Mouse (Mus musculus): ENCODE results near the gene Trim66. TPM values are rescaled to one million over a fixed set of nuclear protein-coding genes. Genes with fewer than 3 reads are reported as not detected.
A peak's percentile ranks its signal among the peaks of the same experiment; 100 is the strongest.

Gene Trim66
- total and polyA plus RNA-seq, 2 experiments from 2014 or later: 0.73 to 4.5 TPM

GRCm38 (mm10) chr7:109523741-109524441, 16.0 kb upstream of the Trim66 start:
- no peak overlapping the region for H3K27ac ChIP-seq
- peaks cover 5% of the 10 kb centered on the region; the same call in 1 of the 2 replicates for H3K4me1 ChIP-seq (ENCODE audit: insufficient read depth, low read length)
- H3K4me3 ChIP-seq (ENCODE audit: low read length): no peak overlapping the region
- peaks cover 56% of the 10 kb centered on the region for H3K36me3 ChIP-seq (ENCODE audit: insufficient read depth, low read length)
- no peak overlapping the region for H3K4me2 ChIP-seq (ENCODE audit: low read depth, low read length)
- no peak for ATAC-seq
- TF ChIP-seq CTCF (IDR thresholded peaks at IDR 0.05; ENCODE audit: low read depth): no peak
- DNase-seq (ENCODE audit: low spot score): peak; percentile 23
- H3K27me3 ChIP-seq (ENCODE audit: insufficient read depth, low read length): no peaks in the 10 kb centered on the region
- H3K9me3 ChIP-seq (ENCODE audit: low read length): no peaks in the 10 kb centered on the region
- no peak overlapping the region for H3K9ac ChIP-seq (replicated peaks; ENCODE audit: low read length)
- WGBS: 67% methylated on average over 6 of the region's 6 CpGs

DNA sequence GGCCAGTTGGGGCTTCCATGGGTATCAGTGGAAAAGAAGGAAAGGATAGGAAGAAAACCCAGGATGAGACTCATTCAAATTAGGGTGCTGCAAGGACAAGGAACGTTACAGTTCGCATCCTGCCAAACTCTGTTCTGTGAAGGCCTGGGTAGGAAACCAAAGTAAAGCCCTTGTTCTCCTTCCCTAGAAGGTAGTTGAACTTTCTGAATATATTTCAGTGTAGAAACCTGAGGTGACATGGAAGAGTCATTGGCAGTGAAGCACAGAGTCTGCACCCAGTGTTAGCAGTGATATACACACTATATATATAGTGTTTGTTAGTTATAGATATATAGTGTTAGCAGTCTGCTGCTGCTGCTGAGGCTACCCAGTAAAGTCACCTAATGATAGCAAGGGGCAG, 15.4 kb upstream of the Trim66 start:
- no peaks in the 10 kb centered on the region for H3K9me3 ChIP-seq (ENCODE audit: low read length)
- H3K27me3 ChIP-seq (ENCODE audit: insufficient read depth, low read length): no peaks in the 10 kb centered on the region
- no peak for TF ChIP-seq CTCF (IDR thresholded peaks at IDR 0.05; ENCODE audit: low read depth)
- H3K4me2 ChIP-seq (ENCODE audit: low read depth, low read length): no peak overlapping the region
- H3K27ac ChIP-seq: no peak overlapping the region
- H3K4me3 ChIP-seq (ENCODE audit: low read length): no peak overlapping the region
- 62% methylated on average over 2 of the region's 2 CpGs for WGBS
- no peak overlapping the region for H3K9ac ChIP-seq (replicated peaks; ENCODE audit: low read length)
- H3K36me3 ChIP-seq (ENCODE audit: insufficient read depth, low read length): peaks cover 56% of the 10 kb centered on the region
- DNase-seq (ENCODE audit: low spot score): no peak
- H3K4me1 ChIP-seq (ENCODE audit: insufficient read depth, low read length): peaks cover 5% of the 10 kb centered on the region; the same call in 1 of the 2 replicates
- ATAC-seq: no peak

GRCm38 (mm10) chr7:109522084-109522483, 14.2 kb upstream of the Trim66 start:
- no peak overlapping the region for H3K4me3 ChIP-seq (ENCODE audit: low read length)
- DNase-seq (ENCODE audit: low spot score): no peak
- no peak overlapping the region for H3K4me2 ChIP-seq (ENCODE audit: low read depth, low read length)
- no peak overlapping the region for H3K9ac ChIP-seq (replicated peaks; ENCODE audit: low read length)
- no peaks in the 10 kb centered on the region for H3K9me3 ChIP-seq (ENCODE audit: low read length)
- H3K27me3 ChIP-seq (ENCODE audit: insufficient read depth, low read length): no peaks in the 10 kb centered on the region
- no peak for ATAC-seq
- H3K36me3 ChIP-seq (ENCODE audit: insufficient read depth, low read length): peaks cover 56% of the 10 kb centered on the region
- peaks cover 12% of the 10 kb centered on the region for H3K4me1 ChIP-seq (ENCODE audit: insufficient read depth, low read length)
- no peak for TF ChIP-seq CTCF (IDR thresholded peaks at IDR 0.05; ENCODE audit: low read depth)
- H3K27ac ChIP-seq: no peak overlapping the region
- WGBS: 81% methylated on average over 5 of the region's 5 CpGs

DNA sequence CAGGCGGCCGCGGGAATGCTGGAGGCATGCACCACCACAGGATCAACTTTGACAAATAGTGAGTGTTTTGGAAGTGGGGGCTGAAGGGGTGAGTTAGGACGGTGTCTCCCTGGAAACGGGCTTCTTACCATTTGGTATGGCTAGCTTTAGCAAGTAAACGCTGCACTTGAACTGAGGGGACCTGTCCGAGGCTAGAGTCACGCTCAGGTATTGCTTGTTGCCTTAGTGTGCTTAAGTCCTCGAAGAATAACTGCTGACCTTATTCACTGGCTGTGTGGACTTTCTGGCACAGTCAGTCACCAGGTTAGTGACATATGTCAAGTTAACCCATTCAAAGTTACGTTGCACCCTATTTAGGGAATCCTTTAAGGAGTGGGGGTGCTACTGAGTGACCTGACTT, 12.0 kb upstream of the Trim66 start:
- peak overlapping the region; percentile 85 for H3K9ac ChIP-seq (replicated peaks; ENCODE audit: low read length)
- no peak for TF ChIP-seq CTCF (IDR thresholded peaks at IDR 0.05; ENCODE audit: low read depth)
- ATAC-seq (no peak), DNase-seq (ENCODE audit: low spot score) (no peak)
- H3K4me1 ChIP-seq (ENCODE audit: insufficient read depth, low read length): peaks cover 12% of the 10 kb centered on the region
- WGBS: 4% methylated on average over 10 of the region's 10 CpGs
- H3K27ac ChIP-seq: peak overlapping the region; percentile 96; the same call in 1 of the 2 replicates
- H3K9me3 ChIP-seq (ENCODE audit: low read length): no peaks in the 10 kb centered on the region
- peak overlapping the region; percentile 95 for H3K4me2 ChIP-seq (ENCODE audit: low read depth, low read length)
- peaks cover 44% of the 10 kb centered on the region for H3K36me3 ChIP-seq (ENCODE audit: insufficient read depth, low read length)
- H3K27me3 ChIP-seq (ENCODE audit: insufficient read depth, low read length): no peaks in the 10 kb centered on the region
- H3K4me3 ChIP-seq (ENCODE audit: low read length): peak overlapping the region; percentile 73

GRCm38 (mm10) chr7:109518838-109519696, 11.1 kb upstream of the Trim66 start, which contains the start of gene Rpl27a:
Gene Rpl27a (plus strand): TSS chr7:109519147.
- peak within 1 kb of the TSS; percentile 96 for H3K27ac ChIP-seq
- peaks cover 12% of the 10 kb centered on the region for H3K4me1 ChIP-seq (ENCODE audit: insufficient read depth, low read length)
- H3K9me3 ChIP-seq (ENCODE audit: low read length): no peaks in the 10 kb centered on the region
- H3K4me3 ChIP-seq (ENCODE audit: low read length): peak within 1 kb of the TSS; percentile 73
- under 1% methylated on average over 70 of the region's 72 CpGs for WGBS
- H3K27me3 ChIP-seq (ENCODE audit: insufficient read depth, low read length): no peaks in the 10 kb centered on the region
- peak within 1 kb of the TSS; percentile 95 for H3K4me2 ChIP-seq (ENCODE audit: low read depth, low read length)
- TF ChIP-seq CTCF (IDR thresholded peaks at IDR 0.05; ENCODE audit: low read depth): peak; percentile 19
- peak; percentile 97 for ATAC-seq
- H3K36me3 ChIP-seq (ENCODE audit: insufficient read depth, low read length): peaks cover 38% of the 10 kb centered on the region
- peak; percentile 100 for DNase-seq (ENCODE audit: low spot score)
- peak within 1 kb of the TSS; percentile 85 for H3K9ac ChIP-seq (replicated peaks; ENCODE audit: low read length)

- peak; percentile 45 for DNase-seq (ENCODE audit: low spot score)
- TF ChIP-seq CTCF (IDR thresholded peaks at IDR 0.05; ENCODE audit: low read depth): no peak
- Histone ChIP-seq H3K4me1 (ENCODE audit: insufficient read depth, low read length) (peaks cover 12% of the 10 kb centered on the region), H3K36me3 (ENCODE audit: insufficient read depth, low read length) (peaks cover 29% of the 10 kb centered on the region), H3K27me3 (ENCODE audit: insufficient read depth, low read length) (no peaks in the 10 kb centered on the region), H3K27ac (peak overlapping the region; percentile 96), H3K4me3 (ENCODE audit: low read length) (peak overlapping the region; percentile 73), H3K9me3 (ENCODE audit: low read length) (no peaks in the 10 kb centered on the region), H3K9ac (replicated peaks; ENCODE audit: low read length) (peak overlapping the region; percentile 85), H3K4me2 (ENCODE audit: low read depth, low read length) (peak overlapping the region; percentile 70)
- no peak for ATAC-seq
- WGBS: 17% methylated on average over 10 of the region's 10 CpGs
Observed at GRCm38 (mm10) chr7:109518036-109518681, 10.2 kb upstream of the Trim66 start.
